Mouse (Mus musculus) embryonic facial prominence, embryonic 14.5 days (tissue): ENCODE measurements around the gene Mbnl2. TPM values are rescaled to one million over a fixed set of nuclear protein-coding genes. Genes with fewer than 3 reads are reported as not detected.

Experiments
- ATAC-seq: fragments of 200-750 bp; cut with Nextera tagmentation; 2 replicates; pipeline ENCODE4 v1.8.0; 2017; ENCODE audit warnings: low read depth, moderate number of reproducible peaks, moderate TSS enrichment
- DNase-seq: peaks from one replicate; pipeline ENCODE4 v3.0.0-alpha.2; 2015; ENCODE audit warnings: low spot score
- H3K27ac ChIP-seq: fragments of 300-500 bp; sonication (generic); replicated peaks from 2 replicates; pipeline ENCODE4 v1.5.1; 2014; ENCODE audit warnings: low read depth, mild to moderate bottlenecking, low read length, moderate library complexity
- H3K27me3 ChIP-seq: fragments of 300-500 bp; sonication (generic); replicated peaks from 2 replicates; pipeline ENCODE4 v1.6.1; 2014; ENCODE audit warnings: low read length; ENCODE audit not compliant: control insufficient read depth, insufficient read depth
- H3K36me3 ChIP-seq: fragments of 300-500 bp; sonication (generic); 2 replicates; pipeline ENCODE4 v1.6.1; 2014; ENCODE audit warnings: low read length, mixed read lengths; ENCODE audit not compliant: control insufficient read depth, insufficient read depth
- H3K4me1 ChIP-seq: fragments of 300-500 bp; sonication (generic); 2 replicates; pipeline ENCODE4 v1.6.1; 2014; ENCODE audit warnings: antibody characterized with exemption, low read length; ENCODE audit not compliant: control insufficient read depth, insufficient read depth
- H3K4me2 ChIP-seq: fragments of 300-500 bp; sonication (generic); 2 replicates; pipeline ENCODE4 v1.6.1; 2014; ENCODE audit warnings: low read depth, mild to moderate bottlenecking, low read length, moderate library complexity, mixed read lengths
- H3K4me3 ChIP-seq: fragments of 300-500 bp; sonication (generic); 2 replicates; pipeline ENCODE4 v1.5.1; 2014; ENCODE audit warnings: low read depth, mild to moderate bottlenecking, low read length
- H3K9ac ChIP-seq: fragments of 300-500 bp; sonication (generic); 2 replicates; pipeline ENCODE4 v1.6.1; 2014; ENCODE audit warnings: low read depth, mild to moderate bottlenecking, low read length, moderate library complexity, mixed read lengths
- H3K9me3 ChIP-seq: fragments of 300-500 bp; sonication (generic); 2 replicates; pipeline ENCODE4 v1.6.1; 2016; ENCODE audit warnings: low read length; ENCODE audit not compliant: control insufficient read depth
- WGBS: fragments of 180-500 bp; shearing (Covaris S2); extraction: QIAGEN DNeasy Blood & Tissue Kit; methylation state at CpG from one replicate; pipeline ENCODE4 v1.1.7; 2014; 5-methylcytosine and 5-hydroxymethylcytosine counted together
- polyA plus RNA-seq: library from polyadenylated mRNA; unstranded; fragments of >200 nt; fragmentation: Nextera tagmentation; extraction: Ambion mirVana; gene quantifications from 2 replicates; pipeline ENCODE4 v1.2.1, GENCODE M21; 2014

The Mbnl2 gene
- polyA plus RNA-seq, 1 experiment from 2014 or later: 162 TPM

DNA sequence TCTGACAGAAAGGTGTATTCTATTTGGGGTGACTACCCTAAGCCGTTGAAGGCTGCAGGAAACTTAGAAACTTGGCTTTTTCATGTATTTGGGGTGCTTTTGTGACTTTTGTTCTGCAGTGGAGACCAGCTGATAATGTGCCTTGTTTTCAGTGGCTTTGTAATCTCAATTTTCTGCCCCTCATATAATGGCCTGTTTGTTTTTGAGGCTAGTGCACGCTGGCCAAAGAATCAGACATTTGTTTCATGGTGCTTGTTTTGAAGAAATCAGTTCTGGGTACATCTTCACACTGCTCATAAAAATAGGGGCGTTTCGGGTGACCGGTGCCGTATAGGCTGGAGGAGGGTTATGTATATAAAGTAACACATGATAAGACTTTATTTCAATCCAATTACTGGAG is 22.4 kb downstream of the Mbnl2 start:
- Histone ChIP-seq H3K9ac (peak overlapping the region; percentile 56; the same call in 1 of the 2 replicates), H3K27me3 (no peaks in the 10 kb centered on the region), H3K36me3 (no peaks in the 10 kb centered on the region), H3K4me1 (peaks cover 62% of the 10 kb centered on the region), H3K4me2 (peak overlapping the region; percentile 48), H3K9me3 (no peaks in the 10 kb centered on the region), H3K27ac (peak overlapping the region; percentile 93), H3K4me3 (peak overlapping the region; percentile 10; the same call in 1 of the 2 replicates)
- WGBS: 60% methylated on average over 6 of the region's 6 CpGs
- ATAC-seq (no peak), DNase-seq (no peak)

DNA sequence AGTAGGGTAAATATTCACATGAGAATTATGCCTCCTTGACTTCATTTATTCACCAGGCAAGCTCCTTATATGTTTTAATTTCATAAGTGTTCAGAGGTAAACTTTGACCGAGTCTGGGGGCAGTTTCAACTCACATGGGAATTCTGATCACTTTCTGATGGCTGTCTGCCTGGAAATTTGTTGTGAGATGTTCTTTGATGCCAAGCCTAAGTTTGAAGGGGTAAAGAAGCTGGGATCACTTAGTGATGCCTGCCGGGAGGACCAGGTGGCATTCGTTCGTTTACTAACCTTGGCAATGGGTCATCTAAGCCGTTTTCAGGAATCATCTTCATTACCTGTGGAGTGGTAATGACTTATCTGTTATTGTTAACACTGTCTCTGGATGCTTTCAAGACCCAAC is 23.0 kb downstream of the Mbnl2 start:
- Histone ChIP-seq H3K4me2 (no peak overlapping the region), H3K36me3 (no peaks in the 10 kb centered on the region), H3K9me3 (no peaks in the 10 kb centered on the region), H3K27ac (no peak overlapping the region), H3K9ac (no peak overlapping the region), H3K4me3 (no peak overlapping the region), H3K27me3 (no peaks in the 10 kb centered on the region), H3K4me1 (peaks cover 67% of the 10 kb centered on the region)
- WGBS: 46% methylated on average over 5 of the region's 5 CpGs
- ATAC-seq (no peak), DNase-seq (no peak)

DNA sequence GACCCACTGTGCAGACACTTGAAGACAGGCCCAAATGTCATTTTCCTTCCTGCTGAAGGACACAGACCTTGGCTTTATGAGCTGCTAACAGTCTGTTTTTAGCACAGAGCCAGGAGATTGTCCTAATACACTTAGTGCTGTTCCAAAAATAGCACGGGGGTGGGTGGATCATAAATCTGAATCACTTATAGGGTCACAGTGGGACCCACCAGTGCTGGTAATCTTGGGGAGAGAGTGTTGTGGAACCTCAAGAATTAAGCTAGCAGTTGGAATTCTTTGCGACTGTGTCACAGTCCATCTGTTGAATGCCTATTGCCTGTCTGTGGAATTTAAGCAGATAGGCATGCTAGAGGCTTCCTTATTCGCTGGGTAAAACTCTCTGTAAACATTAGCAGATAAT is 24.2 kb downstream of the Mbnl2 start:
- Histone ChIP-seq H3K27me3 (no peaks in the 10 kb centered on the region), H3K36me3 (no peaks in the 10 kb centered on the region), H3K4me1 (peaks cover 72% of the 10 kb centered on the region), H3K4me3 (no peak overlapping the region), H3K4me2 (no peak overlapping the region), H3K27ac (peak overlapping the region; percentile 1; the same call in 1 of the 2 replicates), H3K9ac (0 out of 2 replicates have a peak overlapping the region, but pooled peaks have one; percentile 6), H3K9me3 (no peaks in the 10 kb centered on the region)
- ATAC-seq: no peak
- WGBS: 44% methylated on average over 3 of the region's 3 CpGs
- no peak for DNase-seq

DNA sequence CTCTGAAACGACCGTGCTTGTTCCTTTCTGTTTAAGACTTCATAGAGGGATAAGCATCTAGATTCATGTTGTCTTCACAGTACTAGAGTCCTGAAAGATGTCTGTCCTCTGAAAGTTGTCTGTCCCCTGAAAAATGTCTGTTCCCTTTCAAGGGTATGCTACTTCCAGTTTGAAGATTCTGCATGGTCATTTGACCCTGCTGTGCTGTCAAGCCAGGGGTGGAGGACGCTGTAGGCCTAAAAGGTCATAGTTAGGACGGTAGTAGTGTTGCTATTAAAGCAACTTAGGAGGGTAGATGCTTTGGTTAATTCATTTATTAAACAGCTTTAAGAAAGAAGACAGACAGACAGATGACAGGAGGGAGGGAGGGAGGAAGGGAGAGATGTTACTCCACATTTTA is 24.7 kb downstream of the Mbnl2 start:
- Histone ChIP-seq H3K27ac (0 out of 2 replicates have a peak overlapping the region, but pooled peaks have one; percentile 1), H3K4me2 (no peak overlapping the region)
- WGBS: 54% methylated on average over 4 of the region's 4 CpGs

DNA sequence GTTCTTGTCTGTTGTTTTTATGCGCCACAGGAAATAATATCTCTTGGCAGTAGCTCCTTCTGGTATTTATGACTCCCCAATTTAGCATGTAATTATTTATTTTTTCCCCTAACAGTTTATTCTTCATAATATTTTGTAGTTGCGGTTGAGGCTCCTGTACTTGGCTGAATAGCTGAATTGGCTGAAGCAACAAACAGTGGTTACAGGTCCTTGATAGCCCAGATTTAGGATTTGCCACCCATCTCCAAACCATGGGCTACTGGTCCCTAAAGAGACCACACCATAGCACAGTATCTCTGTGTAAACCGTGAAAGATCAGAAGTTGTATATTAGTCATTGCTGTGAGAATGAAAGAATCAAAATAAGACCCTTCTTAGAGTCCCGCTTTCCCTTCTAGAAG is 25.3 kb downstream of the Mbnl2 start:
- H3K4me1 ChIP-seq: peaks cover 63% of the 10 kb centered on the region
- no peaks in the 10 kb centered on the region for H3K27me3 ChIP-seq
- no peaks in the 10 kb centered on the region for H3K9me3 ChIP-seq
- WGBS: 87% methylated on average over 4 of the region's 4 CpGs
- no peak overlapping the region for H3K4me3 ChIP-seq
- H3K4me2 ChIP-seq: no peak overlapping the region
- no peak overlapping the region for H3K9ac ChIP-seq
- no peak overlapping the region; the same call in 1 of the 2 replicates for H3K27ac ChIP-seq
- no peaks in the 10 kb centered on the region for H3K36me3 ChIP-seq
- DNase-seq: no peak
- ATAC-seq: no peak

More for the DNA sequence above, 24.7 kb downstream of the Mbnl2 start:
- ATAC-seq (no peak), DNase-seq (no peak)
- H3K4me3 ChIP-seq: no peak overlapping the region
- H3K27me3 ChIP-seq: no peaks in the 10 kb centered on the region
- no peak overlapping the region for H3K9ac ChIP-seq
- H3K4me1 ChIP-seq: peaks cover 69% of the 10 kb centered on the region
- no peaks in the 10 kb centered on the region for H3K36me3 ChIP-seq
- H3K9me3 ChIP-seq: no peaks in the 10 kb centered on the region

DNA sequence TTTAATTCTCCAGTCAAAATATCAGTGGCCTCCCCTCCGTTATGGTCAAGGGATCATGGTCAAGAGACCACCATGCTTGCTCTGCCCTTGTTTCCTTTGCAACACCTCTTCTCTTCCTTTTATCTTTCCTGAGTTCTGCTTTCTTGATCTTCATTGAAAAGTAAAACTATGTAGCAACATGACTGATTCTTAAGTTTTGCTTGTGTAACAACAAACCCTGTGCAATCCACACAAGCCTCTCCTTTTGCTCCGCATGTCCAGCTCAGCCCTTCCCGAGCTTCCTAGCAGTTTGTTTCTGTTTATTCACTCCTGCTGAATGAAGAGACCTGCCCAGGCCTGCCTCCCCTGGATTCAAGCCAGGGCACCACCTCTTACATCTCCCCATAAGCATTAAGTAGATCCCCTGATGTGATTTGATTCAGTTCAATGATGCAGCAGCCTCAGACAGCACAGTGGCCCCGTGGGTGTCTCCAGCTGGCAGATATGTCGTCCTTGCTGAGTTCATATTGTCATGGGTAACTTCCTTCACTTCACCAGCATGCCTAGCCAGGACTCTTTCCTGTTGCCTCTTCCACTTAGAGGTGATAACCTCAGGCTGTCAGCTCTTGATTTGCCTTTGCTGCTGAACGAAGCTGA is 27.6 kb downstream of the Mbnl2 start:
- Histone ChIP-seq H3K4me2 (peak overlapping the region; percentile 6; the same call in 1 of the 2 replicates), H3K4me1 (peaks cover 57% of the 10 kb centered on the region)

DNA sequence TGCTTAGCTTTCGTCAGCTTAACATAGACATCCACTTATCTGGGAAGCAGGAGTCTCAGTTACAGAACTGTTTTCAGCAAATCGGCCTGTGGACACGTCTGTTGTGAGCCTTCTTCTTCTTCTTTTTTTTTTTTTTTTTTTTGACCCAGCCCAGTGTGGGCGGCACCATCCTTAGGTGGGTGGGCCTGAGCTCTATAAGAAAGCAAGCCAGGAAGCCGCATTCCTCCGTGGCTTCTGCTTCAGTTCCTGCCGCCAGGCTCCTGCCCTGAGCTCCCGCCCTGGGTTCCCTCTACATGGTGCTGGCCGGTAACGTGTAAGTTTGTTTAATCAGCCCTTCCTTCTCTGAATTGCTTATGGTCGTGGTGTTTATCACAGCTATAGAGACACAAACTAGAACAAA is 30.8 kb downstream of the Mbnl2 start:
- 62% methylated on average over 11 of the region's 11 CpGs for WGBS
- H3K4me1 ChIP-seq: peaks cover 62% of the 10 kb centered on the region

More for the DNA sequence above, 27.6 kb downstream of the Mbnl2 start:
- DNase-seq: peak; percentile 81
- ATAC-seq: peak; percentile 71
- Histone ChIP-seq H3K9me3 (no peaks in the 10 kb centered on the region), H3K27me3 (no peaks in the 10 kb centered on the region), H3K36me3 (no peaks in the 10 kb centered on the region), H3K4me3 (no peak overlapping the region), H3K9ac (no peak overlapping the region), H3K27ac (peak overlapping the region; percentile 4)
- 27% methylated on average over 6 of the region's 6 CpGs for WGBS

DNA sequence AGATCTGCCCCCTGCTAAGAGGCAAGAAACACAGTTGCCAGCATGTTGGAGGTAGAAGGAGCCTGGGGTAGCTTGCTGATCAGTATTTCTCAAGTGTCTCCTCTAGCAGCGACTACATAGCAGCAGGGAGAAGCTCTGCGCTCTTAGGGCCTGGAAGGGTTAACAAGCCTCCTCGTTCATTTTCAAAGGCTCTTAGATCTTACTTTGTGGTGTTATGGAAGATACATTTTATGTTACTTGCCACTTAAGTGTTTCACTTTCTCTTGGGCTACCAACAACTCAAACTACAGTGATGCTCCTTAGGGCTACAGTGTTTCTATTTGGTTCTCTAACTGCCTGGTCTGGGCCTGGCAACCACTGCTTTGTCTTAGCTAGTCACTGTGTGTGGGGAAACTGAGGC is 31.9 kb downstream of the Mbnl2 start:
- ATAC-seq (no peak), DNase-seq (no peak)
- Histone ChIP-seq H3K36me3 (no peaks in the 10 kb centered on the region), H3K9ac (no peak overlapping the region; the same call in 1 of the 2 replicates), H3K4me1 (peaks cover 67% of the 10 kb centered on the region), H3K27ac (peak overlapping the region; percentile 44; the same call in 1 of the 2 replicates), H3K4me2 (no peak overlapping the region), H3K27me3 (no peaks in the 10 kb centered on the region), H3K9me3 (no peaks in the 10 kb centered on the region), H3K4me3 (no peak overlapping the region)
- WGBS: 64% methylated on average over 3 of the region's 3 CpGs

More for the DNA sequence above, 30.8 kb downstream of the Mbnl2 start:
- peak overlapping the region; percentile 15 for H3K27ac ChIP-seq
- no peaks in the 10 kb centered on the region for H3K36me3 ChIP-seq
- H3K4me2 ChIP-seq: no peak overlapping the region
- H3K4me3 ChIP-seq: no peak overlapping the region
- ATAC-seq (no peak), DNase-seq (no peak)
- no peak overlapping the region for H3K9ac ChIP-seq
- no peaks in the 10 kb centered on the region for H3K9me3 ChIP-seq
- no peaks in the 10 kb centered on the region for H3K27me3 ChIP-seq

DNA sequence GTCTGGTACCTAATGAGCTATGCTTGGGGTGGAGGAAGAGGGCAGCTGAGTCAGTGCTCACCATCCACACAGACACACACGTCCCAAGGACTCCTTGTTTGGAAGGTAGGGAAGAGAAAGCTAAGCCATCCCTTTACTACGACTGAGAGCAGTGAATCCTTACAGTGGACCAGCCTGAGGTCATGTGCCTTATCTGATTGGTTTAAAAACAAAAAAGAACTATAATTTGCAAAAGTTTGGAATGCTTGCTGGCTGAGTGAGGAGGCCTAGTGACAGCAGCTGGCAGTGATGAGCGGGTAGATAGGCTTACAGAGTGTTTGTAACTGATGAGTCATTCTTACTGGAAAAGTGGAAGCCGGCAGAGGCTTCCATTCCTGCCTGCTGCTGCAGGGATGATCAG is 32.5 kb downstream of the Mbnl2 start:
- Histone ChIP-seq H3K36me3 (no peaks in the 10 kb centered on the region), H3K27me3 (no peaks in the 10 kb centered on the region), H3K27ac (peak overlapping the region; percentile 44), H3K4me1 (peaks cover 67% of the 10 kb centered on the region), H3K9me3 (no peaks in the 10 kb centered on the region), H3K4me3 (no peak overlapping the region), H3K9ac (0 out of 2 replicates have a peak overlapping the region, but pooled peaks have one; percentile 14), H3K4me2 (no peak overlapping the region)
- 37% methylated on average over 4 of the region's 4 CpGs for WGBS
- DNase-seq (peak; percentile 77), ATAC-seq (peak; percentile 13; the same call in 1 of the 2 replicates)
